Mouse (Mus musculus) small intestine, adult 2 months (tissue): Measurements from ENCODE around the gene Zdhhc20.

Source experiments
- CTCF ChIP-seq: fragments of 200-500 bp; IDR thresholded peaks from 2 replicates; pipeline ENCODE4 v1.5.1; 2012; ENCODE audit warnings: low read depth, mild to moderate bottlenecking, control low read depth, inconsistent platforms, low read length, moderate library complexity, mixed read lengths; ENCODE audit not compliant: insufficient replicate concordance, insufficient read length; ENCODE audit errors: extremely low read depth
- POLR2A ChIP-seq: fragments of 200-500 bp; IDR thresholded peaks from 2 replicates; pipeline ENCODE4 v1.6.1; 2012; ENCODE audit warnings: low read depth, mild to moderate bottlenecking, control low read depth, inconsistent platforms, low read length, moderate library complexity

GRCm38 (mm10) chr14:57797551-57797950, 92.5 kb downstream of the Zdhhc20 start:
- TF ChIP-seq CTCF (no peak), POLR2A (no peak)
